Mouse (Mus musculus) MEL (cell line): ENCODE data around the gene Omp. TPM values are rescaled to one million over a fixed set of nuclear protein-coding genes. Genes with fewer than 3 reads are reported as not detected.
A peak's percentile ranks its signal among the peaks of the same experiment; 100 is the strongest.
"Not testable (repeated sequence)": the region's sequence is repeated elsewhere in the genome, so short reads cannot be mapped to it uniquely, and the experiment has no call there.

Experiments used
- DNase-seq: peaks from one replicate; pipeline ENCODE4 v3.0.0; 2011; ENCODE audit warnings: low read depth, low spot score
- H3K27ac ChIP-seq: 2 replicates; pipeline ENCODE4 v1.5.1; 2012; ENCODE audit warnings: low read depth, mild to moderate bottlenecking, control low read depth, low read length, moderate library complexity; ENCODE audit not compliant: control insufficient read depth
- H3K27me3 ChIP-seq, 2 experiments: fragments of 150-350 bp in 1 of 2; sonication (generic) in 1 of 2; 2 replicates each; pipeline ENCODE4 v1.6.1; 2012; ENCODE audit warnings: low read length in 2 of 2, mild to moderate bottlenecking in 2 of 2, improper control_type of control experiment in 1 of 2, moderate library complexity in 1 of 2; ENCODE audit not compliant: insufficient read depth in 2 of 2, control insufficient read depth in 1 of 2
- H3K36me3 ChIP-seq, 2 experiments: 2 replicates each; pipeline ENCODE4 v1.6.1; 2012 to 2014; ENCODE audit warnings: low read length in 2 of 2, improper control_type of control experiment in 1 of 2, inconsistent platforms in 1 of 2, mild to moderate bottlenecking in 1 of 2; ENCODE audit not compliant: insufficient read depth in 2 of 2, control insufficient read depth in 1 of 2
- H3K4me1 ChIP-seq, 2 experiments: fragments of 150-350 bp in 1 of 2; sonication (generic) in 1 of 2; 2 replicates each; pipeline ENCODE4 v1.6.1; 2012; ENCODE audit warnings: low read length in 2 of 2, improper control_type of control experiment in 1 of 2, mild to moderate bottlenecking in 1 of 2; ENCODE audit not compliant: insufficient read depth in 2 of 2, control insufficient read depth in 1 of 2
- H3K4me3 ChIP-seq, 2 experiments: fragments of 150-350 bp in 1 of 2; sonication (generic) in 1 of 2; 2 replicates each; pipeline ENCODE4 v1.5.1; 2012; ENCODE audit warnings: low read depth in 2 of 2, low read length in 2 of 2, mild to moderate bottlenecking in 2 of 2, moderate library complexity in 2 of 2, control low read depth in 1 of 2, improper control_type of control experiment in 1 of 2; ENCODE audit not compliant: control insufficient read depth in 1 of 2, insufficient read depth in 1 of 2
- H3K79me2 ChIP-seq: 2 replicates; pipeline ENCODE4 v1.6.1; 2012; ENCODE audit warnings: mild to moderate bottlenecking, low read length, moderate library complexity; ENCODE audit not compliant: control insufficient read depth, poor library complexity, insufficient read depth
- H3K9ac ChIP-seq: 2 replicates; pipeline ENCODE4 v1.6.1; 2012; ENCODE audit warnings: low read depth, mild to moderate bottlenecking, control low read depth, low read length, moderate library complexity; ENCODE audit not compliant: control insufficient read depth, poor library complexity, severe bottlenecking
- H3K9me3 ChIP-seq: fragments of 150-350 bp; sonication (generic); replicated peaks from 2 replicates; pipeline ENCODE4 v1.6.1; 2012; ENCODE audit warnings: mild to moderate bottlenecking, low read length, improper control_type of control experiment, moderate library complexity; ENCODE audit not compliant: insufficient read depth
- CHD1 ChIP-seq: IDR thresholded peaks from 2 replicates; pipeline ENCODE4 v1.6.1; 2012; ENCODE audit warnings: low read depth, mild to moderate bottlenecking, inconsistent platforms, low read length, improper control_type of control experiment
- ELF1 ChIP-seq: IDR thresholded peaks from 2 replicates; pipeline ENCODE4 v1.6.1; 2014; ENCODE audit warnings: low read depth, mild to moderate bottlenecking, inconsistent platforms, low read length, improper control_type of control experiment, moderate library complexity
- ETS1 ChIP-seq: IDR thresholded peaks from 2 replicates; pipeline ENCODE4 v1.6.1; 2012; ENCODE audit warnings: low read depth, mild to moderate bottlenecking, inconsistent platforms, low read length, improper control_type of control experiment, moderate library complexity
- GABPA ChIP-seq: IDR thresholded peaks from 2 replicates; pipeline ENCODE4 v1.6.1; 2012; ENCODE audit warnings: low read depth, mild to moderate bottlenecking, inconsistent platforms, low read length, improper control_type of control experiment, moderate library complexity
- JUND ChIP-seq: IDR thresholded peaks from 2 replicates; pipeline ENCODE4 v1.6.1; 2011; ENCODE audit warnings: low read depth, mild to moderate bottlenecking, improper control_type of control experiment, low read length
- KAT2A ChIP-seq: conservative IDR thresholded peaks from 2 replicates; pipeline ENCODE4 v1.6.1; 2012; ENCODE audit warnings: low read depth, low read length, improper control_type of control experiment, inconsistent platforms
- MAFK ChIP-seq: IDR thresholded peaks from 2 replicates; pipeline ENCODE4 v1.6.1; 2011; ENCODE audit warnings: low read depth, mild to moderate bottlenecking, low read length, improper control_type of control experiment, borderline replicate concordance
- MEF2A ChIP-seq: IDR thresholded peaks from 2 replicates; pipeline ENCODE4 v1.6.1; 2014; ENCODE audit warnings: low read depth, mild to moderate bottlenecking, inconsistent platforms, low read length, improper control_type of control experiment; ENCODE audit not compliant: poor library complexity, insufficient replicate concordance, severe bottlenecking; ENCODE audit errors: extremely low read depth
- MXI1 ChIP-seq: IDR thresholded peaks from 2 replicates; pipeline ENCODE4 v1.6.1; 2011; ENCODE audit warnings: mild to moderate bottlenecking, low read depth, low read length, improper control_type of control experiment
- MYC ChIP-seq: IDR thresholded peaks from 2 replicates; pipeline ENCODE4 v1.6.1; 2011; ENCODE audit warnings: low read depth, mild to moderate bottlenecking, low read length, improper control_type of control experiment, moderate library complexity
- NELFE ChIP-seq: IDR thresholded peaks from 2 replicates; pipeline ENCODE4 v1.6.1; 2011; ENCODE audit warnings: low read depth, low read length, improper control_type of control experiment
- POLR2AphosphoS5 ChIP-seq: IDR thresholded peaks from 2 replicates; pipeline ENCODE4 v1.6.1; 2012; ENCODE audit warnings: low read depth, borderline replicate concordance, mild to moderate bottlenecking, inconsistent platforms, low read length, moderate library complexity, mixed read lengths
- RAD21 ChIP-seq: IDR thresholded peaks from 2 replicates; pipeline ENCODE4 v1.6.1; 2011; ENCODE audit warnings: mild to moderate bottlenecking, low read depth, low read length, improper control_type of control experiment
- UBTF ChIP-seq: IDR thresholded peaks from 2 replicates; pipeline ENCODE4 v1.6.1; 2012; ENCODE audit warnings: low read depth, mild to moderate bottlenecking, inconsistent platforms, low read length, improper control_type of control experiment, moderate library complexity, borderline replicate concordance; ENCODE audit not compliant: insufficient read depth
- ZC3H11A ChIP-seq: IDR thresholded peaks from 2 replicates; pipeline ENCODE4 v1.6.1; 2012; ENCODE audit warnings: low read depth, mild to moderate bottlenecking, inconsistent platforms, low read length, improper control_type of control experiment
- ZMIZ1 ChIP-seq: IDR thresholded peaks from 2 replicates; pipeline ENCODE4 v1.6.1; 2012; ENCODE audit warnings: low read depth, mild to moderate bottlenecking, inconsistent platforms, low read length, improper control_type of control experiment, moderate library complexity
- ZNF384 ChIP-seq: IDR thresholded peaks from 2 replicates; pipeline ENCODE4 v1.6.1; 2012; ENCODE audit warnings: low read depth, mild to moderate bottlenecking, inconsistent platforms, low read length, improper control_type of control experiment
- polyA plus RNA-seq, 2 experiments: library from polyadenylated mRNA; stranded (reverse) in 1 of 2; unstranded in 1 of 2; fragments of >175 nt in 1 of 2; fragments of >200 nt in 1 of 2; gene quantifications; 2 replicates each; pipeline versions ENCODE4 v1.2.1 to v1.2.4; 2012; ENCODE audit warnings: low replicate concordance in 2 of 2, low read depth in 1 of 2; ENCODE audit not compliant: insufficient read length in 2 of 2, insufficient read depth in 1 of 2, missing spikeins in 1 of 2
- total RNA-seq: library from RNA; depleted of rRNA; stranded (reverse); fragments of 300-350 nt; gene quantifications from 2 replicates; pipeline ENCODE4 v1.2.3, GENCODE M21; 2012

Omp gene
- total and polyA plus RNA-seq, 3 experiments: 0.07 to 0.08 TPM; not detected in 1

DNA sequence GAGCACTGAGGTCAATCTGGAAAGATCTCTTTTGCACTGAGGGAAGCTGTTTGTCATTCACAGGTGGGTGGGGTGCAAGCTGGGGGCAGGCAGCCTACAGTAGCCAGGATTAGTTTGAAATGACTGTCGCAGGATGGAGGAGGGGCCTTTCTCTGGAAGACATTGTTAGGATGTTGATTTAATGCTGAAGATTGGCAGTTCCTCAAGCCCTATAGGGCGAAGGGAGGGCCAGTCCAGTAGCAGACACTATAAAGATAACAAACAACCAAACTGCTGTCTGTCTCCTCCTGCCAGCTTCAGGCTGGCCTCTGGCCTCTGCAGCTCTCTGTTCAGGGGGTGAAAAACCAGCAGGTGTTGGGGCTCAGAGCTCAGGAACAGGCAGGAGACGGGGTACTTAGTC is 44.4 kb upstream of the Omp start:
- Histone ChIP-seq H3K36me3 (peaks cover 0 to 2% of the 10 kb centered on the region in 2 experiments; a peak in 1 of 4 replicates), H3K4me3 (no peak overlapping the region), H3K4me1 (peaks cover 0 to 2% of the 10 kb centered on the region in 2 experiments; a peak in 1 of 4 replicates), H3K79me2 (no peaks in the 10 kb centered on the region), H3K27me3 (no peaks in the 10 kb centered on the region), H3K9me3 (no peaks in the 10 kb centered on the region), H3K27ac (no peak overlapping the region)
- peak; percentile 50 for DNase-seq
- TF ChIP-seq MEF2A (no peak), ZMIZ1 (no peak), UBTF (no peak), ZNF384 (no peak), ELF1 (no peak), NELFE (no peak), CHD1 (no peak)
- TF ChIP-seq, all 39 proteins: peak for 0
- no peak overlapping the region for H3K9ac ChIP-seq

DNA sequence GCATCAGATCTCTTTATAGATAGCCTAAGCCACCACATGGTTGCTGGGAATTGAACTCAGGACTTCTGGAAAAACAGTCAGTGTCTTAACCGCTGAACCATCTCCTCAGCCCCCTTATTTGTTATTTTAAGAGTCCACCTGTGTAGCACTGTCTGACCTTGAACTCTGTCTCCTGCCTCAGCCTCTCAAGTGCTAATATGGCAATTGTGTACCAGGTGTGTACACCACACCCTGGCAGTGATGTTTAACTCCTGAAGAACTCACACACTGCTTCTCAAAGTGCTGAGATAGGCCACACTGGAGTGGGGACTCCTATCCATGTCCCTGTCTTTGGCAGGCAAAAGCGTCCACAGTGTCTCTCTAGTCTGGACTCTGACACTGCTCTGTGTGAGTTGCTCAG is 43.4 kb upstream of the Omp start:
- Histone ChIP-seq H3K4me1 (peaks cover 0 to 2% of the 10 kb centered on the region in 2 experiments; a peak in 1 of 4 replicates), H3K9ac (no peak overlapping the region), H3K9me3 (no peaks in the 10 kb centered on the region), H3K27ac (no peak overlapping the region), H3K4me3 (no peak overlapping the region), H3K36me3 (peaks cover 0 to 2% of the 10 kb centered on the region in 2 experiments; a peak in 1 of 4 replicates), H3K27me3 (no peaks in the 10 kb centered on the region), H3K79me2 (no peaks in the 10 kb centered on the region)
- TF ChIP-seq KAT2A: no peak
- TF ChIP-seq POLR2AphosphoS5: no peak
- TF ChIP-seq MYC: no peak
- TF ChIP-seq MAFK: no peak
- no peak for TF ChIP-seq RAD21
- TF ChIP-seq ZC3H11A: no peak
- TF ChIP-seq ZNF384: no peak
- TF ChIP-seq UBTF: no peak
- DNase-seq: no peak

DNA sequence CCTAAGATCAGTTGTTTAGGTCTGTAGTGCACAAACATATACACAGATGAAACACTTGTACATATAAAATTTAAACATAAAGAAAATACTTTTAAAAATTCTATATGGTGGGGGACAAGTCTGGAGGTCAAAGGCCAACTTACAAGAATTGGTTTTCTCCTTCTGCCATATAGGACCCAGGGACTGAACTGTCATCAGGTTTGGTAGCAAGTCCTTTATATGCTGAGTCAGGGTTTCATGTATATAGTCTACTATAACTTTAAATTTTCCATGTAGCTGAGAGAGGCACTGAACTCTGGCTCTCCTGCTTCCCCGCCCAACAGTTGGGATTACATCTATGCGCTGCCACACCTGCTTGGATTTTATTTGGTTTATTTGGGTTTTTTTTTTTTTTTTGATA is 42.9 kb upstream of the Omp start:
- Histone ChIP-seq H3K79me2 (no peaks in the 10 kb centered on the region), H3K4me1 (peaks cover 0 to 2% of the 10 kb centered on the region in 2 experiments; a peak in 1 of 4 replicates), H3K9me3 (no peaks in the 10 kb centered on the region), H3K9ac (no peak overlapping the region), H3K27me3 (no peaks in the 10 kb centered on the region), H3K36me3 (peaks cover 0 to 2% of the 10 kb centered on the region in 2 experiments; a peak in 1 of 4 replicates), H3K4me3 (no peak overlapping the region), H3K27ac (no peak overlapping the region)
- no peak for TF ChIP-seq ZNF384
- TF ChIP-seq ETS1: no peak
- no peak for TF ChIP-seq GABPA
- TF ChIP-seq MXI1: no peak
- 0 out of 2 replicates have a peak, but pooled peaks have one; percentile 50 for TF ChIP-seq MAFK
- TF ChIP-seq JUND: no peak
- DNase-seq: no peak

DNA sequence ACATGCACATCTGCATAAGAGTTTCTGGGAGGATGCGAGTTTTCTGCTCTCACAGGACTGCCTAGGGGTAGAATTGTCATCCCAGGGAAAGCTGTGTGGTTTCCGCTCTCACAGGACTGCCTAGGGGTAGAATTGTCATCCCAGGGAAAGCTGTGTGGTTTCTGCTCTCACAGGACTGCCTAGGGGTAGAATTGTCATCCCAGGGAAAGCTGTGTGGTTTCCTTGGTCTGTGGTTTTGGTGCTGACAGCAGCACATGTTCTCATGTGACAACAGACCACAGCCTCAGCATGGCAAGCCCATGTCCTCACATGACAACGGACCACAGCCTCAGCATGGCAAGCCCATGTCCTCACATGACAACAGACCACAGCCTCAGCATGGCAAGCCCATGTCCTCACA is 42.0 kb upstream of the Omp start:
- not testable (repeated sequence) for H3K27me3 ChIP-seq, H3K36me3 ChIP-seq, H3K79me2 ChIP-seq, H3K4me1 ChIP-seq, H3K4me3 ChIP-seq, H3K9me3 ChIP-seq, DNase-seq, H3K9ac ChIP-seq, H3K27ac ChIP-seq
